Mouse (Mus musculus): ENCODE results near the gene Tacc2. TPM values are rescaled to one million over a fixed set of nuclear protein-coding genes. Genes with fewer than 3 reads are reported as not detected.

Tacc2 gene
- polyA plus RNA-seq, 1 experiment from 2014 or later, result 44.8 TPM

GRCm38 (mm10) chr7:130766411-130767170, 189.4 kb downstream of the Tacc2 start:
- no peaks in the 10 kb centered on the region for H3K27me3 ChIP-seq (ENCODE audit: insufficient read depth, poor library complexity, severe bottlenecking)
- 55% methylated on average over 30 of the region's 30 CpGs for WGBS
- peak overlapping the region; percentile 13; the same call in 1 of the 2 replicates for H3K4me3 ChIP-seq
- peak overlapping the region; percentile 49 for H3K27ac ChIP-seq
- peaks cover 25% of the 10 kb centered on the region for H3K36me3 ChIP-seq
- peaks cover 19% of the 10 kb centered on the region for H3K4me1 ChIP-seq
- no peaks in the 10 kb centered on the region for H3K9me3 ChIP-seq
- no peak for DNase-seq (ENCODE audit: low spot score)

- Histone ChIP-seq H3K27me3 (ENCODE audit: insufficient read depth, poor library complexity, severe bottlenecking) (no peaks in the 10 kb centered on the region), H3K36me3 (peaks cover 25% of the 10 kb centered on the region), H3K27ac (no peak overlapping the region), H3K4me3 (no peak overlapping the region), H3K4me1 (peaks cover 13% of the 10 kb centered on the region), H3K9me3 (no peaks in the 10 kb centered on the region)
- WGBS, result 84% methylated on average over 4 of the region's 4 CpGs
- DNase-seq (ENCODE audit: low spot score), result no peak
Observed at GRCm38 (mm10) chr7:130768151-130768550, 190.9 kb downstream of the Tacc2 start.

GRCm38 (mm10) chr7:130770707-130771106, 193.5 kb downstream of the Tacc2 start:
- H3K9me3 ChIP-seq, result no peaks in the 10 kb centered on the region
- no peak overlapping the region for H3K27ac ChIP-seq
- DNase-seq (ENCODE audit: low spot score), result no peak
- 36% methylated on average over 3 of the region's 3 CpGs for WGBS
- H3K4me3 ChIP-seq, result no peak overlapping the region
- no peaks in the 10 kb centered on the region for H3K27me3 ChIP-seq (ENCODE audit: insufficient read depth, poor library complexity, severe bottlenecking)
- peaks cover 4% of the 10 kb centered on the region; the same call in 1 of the 2 replicates for H3K36me3 ChIP-seq
- peaks cover 26% of the 10 kb centered on the region for H3K4me1 ChIP-seq

GRCm38 (mm10) chr7:130773171-130773830, 196.1 kb downstream of the Tacc2 start:
- no peaks in the 10 kb centered on the region for H3K27me3 ChIP-seq (ENCODE audit: insufficient read depth, poor library complexity, severe bottlenecking)

GRCm38 (mm10) chr7:130773914-130774630, 196.8 kb downstream of the Tacc2 start, which contains the start of gene Btbd16:
Btbd16 (plus strand) TSS chr7:130774069.
- H3K27me3 ChIP-seq (ENCODE audit: insufficient read depth, poor library complexity, severe bottlenecking), result no peaks in the 10 kb centered on the region
- no peaks in the 10 kb centered on the region for H3K9me3 ChIP-seq
- H3K36me3 ChIP-seq, result no peaks in the 10 kb centered on the region
- no peak within 1 kb of the TSS for H3K4me3 ChIP-seq
- 46% methylated on average over 9 of the region's 9 CpGs for WGBS
- peak within 1 kb of the TSS; percentile 38; the same call in 1 of the 2 replicates for H3K27ac ChIP-seq
- DNase-seq (ENCODE audit: low spot score), result no peak
- peaks cover 16% of the 10 kb centered on the region for H3K4me1 ChIP-seq

More at GRCm38 (mm10) chr7:130773171-130773830, 196.1 kb downstream of the Tacc2 start:
- DNase-seq (ENCODE audit: low spot score), result no peak
- H3K27ac ChIP-seq, result no peak overlapping the region; the same call in 1 of the 2 replicates
- 56% methylated on average over 11 of the region's 11 CpGs for WGBS
- H3K4me1 ChIP-seq, result peaks cover 16% of the 10 kb centered on the region
- no peak overlapping the region for H3K4me3 ChIP-seq
- H3K9me3 ChIP-seq, result no peaks in the 10 kb centered on the region
- H3K36me3 ChIP-seq, result no peaks in the 10 kb centered on the region

- peak overlapping the region; percentile 67; the same call in 1 of the 2 replicates for H3K27ac ChIP-seq
- WGBS, result 24% methylated on average over 5 of the region's 5 CpGs
Observed at GRCm38 (mm10) chr7:130780866-130781419, 203.7 kb downstream of the Tacc2 start.

GRCm38 (mm10) chr7:130782501-130783050, 205.3 kb downstream of the Tacc2 start:
- no peaks in the 10 kb centered on the region for H3K9me3 ChIP-seq
- H3K27ac ChIP-seq, result 0 out of 2 replicates have a peak overlapping the region, but pooled peaks have one; percentile 67
- no peak for DNase-seq (ENCODE audit: low spot score)
- H3K4me3 ChIP-seq, result no peak overlapping the region
- 76% methylated on average over 5 of the region's 5 CpGs for WGBS
- no peaks in the 10 kb centered on the region for H3K27me3 ChIP-seq (ENCODE audit: insufficient read depth, poor library complexity, severe bottlenecking)
- H3K36me3 ChIP-seq, result no peaks in the 10 kb centered on the region
- peaks cover 36% of the 10 kb centered on the region for H3K4me1 ChIP-seq

More at GRCm38 (mm10) chr7:130780866-130781419, 203.7 kb downstream of the Tacc2 start:
- Histone ChIP-seq H3K27me3 (ENCODE audit: insufficient read depth, poor library complexity, severe bottlenecking) (no peaks in the 10 kb centered on the region), H3K9me3 (no peaks in the 10 kb centered on the region), H3K36me3 (no peaks in the 10 kb centered on the region), H3K4me3 (no peak overlapping the region), H3K4me1 (peaks cover 25% of the 10 kb centered on the region)
- no peak for DNase-seq (ENCODE audit: low spot score)

- H3K27ac ChIP-seq, result peak overlapping the region; percentile 52; the same call in 1 of the 2 replicates
- peaks cover 35% of the 10 kb centered on the region for H3K4me1 ChIP-seq
- H3K9me3 ChIP-seq, result no peaks in the 10 kb centered on the region
- H3K27me3 ChIP-seq (ENCODE audit: insufficient read depth, poor library complexity, severe bottlenecking), result no peaks in the 10 kb centered on the region
- H3K36me3 ChIP-seq, result no peaks in the 10 kb centered on the region
- DNase-seq (ENCODE audit: low spot score), result no peak
- WGBS, result 80% methylated on average over 12 of the region's 12 CpGs
- no peak overlapping the region for H3K4me3 ChIP-seq
Observed at GRCm38 (mm10) chr7:130785923-130786575, 208.8 kb downstream of the Tacc2 start.

- H3K36me3 ChIP-seq, result no peaks in the 10 kb centered on the region
- H3K4me1 ChIP-seq, result peaks cover 32% of the 10 kb centered on the region
- DNase-seq (ENCODE audit: low spot score), result no peak
- no peaks in the 10 kb centered on the region for H3K27me3 ChIP-seq (ENCODE audit: insufficient read depth, poor library complexity, severe bottlenecking)
- 56% methylated on average over 5 of the region's 5 CpGs for WGBS
- H3K27ac ChIP-seq, result peak overlapping the region; percentile 52
- H3K4me3 ChIP-seq, result no peak overlapping the region
- H3K9me3 ChIP-seq, result no peaks in the 10 kb centered on the region
Observed at GRCm38 (mm10) chr7:130786708-130787107, 209.5 kb downstream of the Tacc2 start.

GRCm38 (mm10) chr7:130787537-130787936, 210.3 kb downstream of the Tacc2 start:
- no peak for DNase-seq (ENCODE audit: low spot score)
- Histone ChIP-seq H3K36me3 (no peaks in the 10 kb centered on the region), H3K27ac (no peak overlapping the region), H3K27me3 (ENCODE audit: insufficient read depth, poor library complexity, severe bottlenecking) (no peaks in the 10 kb centered on the region), H3K9me3 (no peaks in the 10 kb centered on the region), H3K4me3 (no peak overlapping the region), H3K4me1 (peaks cover 28% of the 10 kb centered on the region)
- 91% methylated on average over 4 of the region's 4 CpGs for WGBS

GRCm38 (mm10) chr7:130788950-130789349, 211.7 kb downstream of the Tacc2 start:
- Histone ChIP-seq H3K4me1 (peaks cover 31% of the 10 kb centered on the region), H3K27me3 (ENCODE audit: insufficient read depth, poor library complexity, severe bottlenecking) (no peaks in the 10 kb centered on the region), H3K36me3 (no peaks in the 10 kb centered on the region), H3K27ac (no peak overlapping the region), H3K9me3 (no peaks in the 10 kb centered on the region), H3K4me3 (no peak overlapping the region)
- 77% methylated on average over 3 of the region's 3 CpGs for WGBS
- no peak for DNase-seq (ENCODE audit: low spot score)

- no peak overlapping the region for H3K27ac ChIP-seq
- no peak overlapping the region for H3K4me3 ChIP-seq
- no peaks in the 10 kb centered on the region for H3K9me3 ChIP-seq
- peaks cover 36% of the 10 kb centered on the region for H3K4me1 ChIP-seq
- H3K27me3 ChIP-seq (ENCODE audit: insufficient read depth, poor library complexity, severe bottlenecking), result no peaks in the 10 kb centered on the region
- no peak for DNase-seq (ENCODE audit: low spot score)
- H3K36me3 ChIP-seq, result no peaks in the 10 kb centered on the region
- WGBS, result 78% methylated on average over 7 of the region's 7 CpGs
Observed at GRCm38 (mm10) chr7:130789456-130789855, 212.2 kb downstream of the Tacc2 start.

All from heart, embryonic 10.5 days (tissue).